Mouse (Mus musculus) brain, adult 2 months (tissue): Measurements from ENCODE around the gene Gpat3.
A peak's percentile ranks its signal among the peaks of the same experiment; 100 is the strongest.

Source experiments
- DNase-seq: peaks from one replicate; pipeline ENCODE4 v3.0.0; 2011; ENCODE audit warnings: low read depth, low spot score

Gene Gpat3

GRCm38 (mm10) chr5:100845485-100845847 is at the start of gene Gpat3:
Gpat3 (plus strand) TSS chr5:100845713.
- peak; percentile 70 for DNase-seq

GRCm38 (mm10) chr5:100798165-100798860 is 47.2 kb upstream of the Gpat3 start, which contains the start of the genes Helq and Mrps18c:
Helq (minus strand) TSS chr5:100798598.
Mrps18c (plus strand) TSS chr5:100798627.
- DNase-seq = peak; percentile 98

GRCm38 (mm10) chr5:100818341-100818740 is 27.2 kb upstream of the Gpat3 start:
- no peak for DNase-seq

- DNase-seq = peak; percentile 49
Observed at GRCm38 (mm10) chr5:100819568-100820480, 25.7 kb upstream of the Gpat3 start.

- DNase-seq = peak; percentile 94
Observed at GRCm38 (mm10) chr5:100820483-100821184, 24.9 kb upstream of the Gpat3 start, which contains the start of gene Abraxas1. Abraxas1 (minus strand) TSS chr5:100820965.

- DNase-seq = no peak
Observed at GRCm38 (mm10) chr5:100821375-100821774, 24.1 kb upstream of the Gpat3 start.

GRCm38 (mm10) chr5:100822826-100823225 is 22.7 kb upstream of the Gpat3 start:
- no peak for DNase-seq

GRCm38 (mm10) chr5:100825975-100826374 is 19.5 kb upstream of the Gpat3 start:
- peak; percentile 48 for DNase-seq

GRCm38 (mm10) chr5:100826531-100826930 is 19.0 kb upstream of the Gpat3 start:
- peak; percentile 62 for DNase-seq

- DNase-seq = no peak
Observed at GRCm38 (mm10) chr5:100828701-100829100, 16.8 kb upstream of the Gpat3 start.

GRCm38 (mm10) chr5:100832680-100833079 is 12.8 kb upstream of the Gpat3 start:
- no peak for DNase-seq

- no peak for DNase-seq
Observed at GRCm38 (mm10) chr5:100833841-100834240, 11.7 kb upstream of the Gpat3 start.

GRCm38 (mm10) chr5:100835862-100836538 is 9.5 kb upstream of the Gpat3 start:
- DNase-seq = peak; percentile 25

GRCm38 (mm10) chr5:100837907-100838306 is 7.6 kb upstream of the Gpat3 start:
- no peak for DNase-seq

- DNase-seq = no peak
Observed at GRCm38 (mm10) chr5:100844485-100844884, 1.0 kb upstream of the Gpat3 start.

GRCm38 (mm10) chr5:100845848-100846598 is 510 bp downstream of the Gpat3 start:
- DNase-seq = peak; percentile 74

- no peak for DNase-seq
Observed at GRCm38 (mm10) chr5:100846599-100846920, 1.0 kb downstream of the Gpat3 start.

- no peak for DNase-seq
Observed at GRCm38 (mm10) chr5:100847143-100847542, 1.6 kb downstream of the Gpat3 start.

GRCm38 (mm10) chr5:100853963-100854362 is 8.4 kb downstream of the Gpat3 start:
- DNase-seq = no peak

GRCm38 (mm10) chr5:100856552-100856951 is 11.0 kb downstream of the Gpat3 start:
- no peak for DNase-seq
